Mouse (Mus musculus) right cerebral cortex, postnatal 25 days (tissue): Measurements from ENCODE around the gene Xrcc4.
"Not testable (repeated sequence)": the region's sequence is repeated elsewhere in the genome, so short reads cannot be mapped to it uniquely, and the experiment has no call there.

Experiments
- DNase-seq: peaks from one replicate; pipeline ENCODE4 v3.0.0; 2022

Xrcc4 gene

DNA sequence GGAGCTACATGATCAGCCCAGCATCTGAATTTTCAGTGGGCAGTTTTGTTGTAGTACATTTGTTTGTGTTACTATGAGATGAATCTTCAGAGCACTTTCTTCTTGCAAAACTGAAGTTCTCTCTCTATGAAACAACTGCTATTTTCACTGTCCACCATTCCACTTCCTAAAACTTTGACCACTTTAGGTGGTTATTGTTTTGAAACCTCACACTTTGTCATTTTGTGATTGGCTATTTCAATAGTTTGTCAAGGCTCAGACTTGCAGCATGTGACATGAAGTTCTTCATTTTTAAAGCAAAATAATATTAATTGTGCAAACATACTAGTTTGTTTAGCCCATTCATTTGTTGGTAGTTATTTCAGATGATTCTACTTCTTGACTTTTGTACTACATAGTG, 280.4 kb downstream of the Xrcc4 start:
- DNase-seq: no peak

DNA sequence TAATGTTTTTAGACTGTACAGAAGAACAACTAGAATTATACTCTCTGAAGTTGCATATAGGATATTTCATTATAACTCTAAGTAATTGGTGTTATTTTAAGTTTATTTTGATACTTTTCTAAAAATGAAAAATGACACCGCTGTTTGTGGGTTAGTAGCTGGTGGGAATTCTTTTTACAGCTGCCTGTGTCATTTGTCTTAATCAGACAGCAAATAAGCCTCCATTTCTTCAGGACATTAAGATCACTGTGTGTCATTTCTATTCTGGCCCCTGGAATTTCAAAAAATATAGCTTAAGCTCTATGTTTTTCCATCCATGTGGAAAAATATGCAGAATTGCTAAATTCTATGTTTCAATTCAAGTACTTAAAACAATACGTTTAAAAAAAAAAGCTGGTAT, 287.5 kb downstream of the Xrcc4 start:
- DNase-seq: no peak

DNA sequence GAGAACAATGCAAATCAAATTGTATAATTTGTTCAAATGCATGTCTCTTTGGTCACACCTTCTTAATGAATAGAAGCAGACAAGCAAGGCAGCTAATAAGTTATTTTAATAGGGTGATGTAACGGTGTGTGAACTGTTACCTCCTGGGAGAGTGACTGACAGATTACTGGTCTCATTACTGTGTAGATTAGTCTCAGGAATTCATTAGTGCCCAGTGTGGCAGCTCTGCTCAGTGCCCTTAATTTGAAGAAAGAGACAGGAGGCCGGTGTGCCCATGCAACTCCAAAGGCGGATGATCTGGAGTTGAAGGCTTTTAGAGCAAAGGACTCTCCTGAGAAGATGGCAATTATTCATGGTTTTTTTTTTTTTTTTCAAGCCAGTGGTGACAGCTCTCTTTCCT, 291.7 kb downstream of the Xrcc4 start:
- DNase-seq: no peak

DNA sequence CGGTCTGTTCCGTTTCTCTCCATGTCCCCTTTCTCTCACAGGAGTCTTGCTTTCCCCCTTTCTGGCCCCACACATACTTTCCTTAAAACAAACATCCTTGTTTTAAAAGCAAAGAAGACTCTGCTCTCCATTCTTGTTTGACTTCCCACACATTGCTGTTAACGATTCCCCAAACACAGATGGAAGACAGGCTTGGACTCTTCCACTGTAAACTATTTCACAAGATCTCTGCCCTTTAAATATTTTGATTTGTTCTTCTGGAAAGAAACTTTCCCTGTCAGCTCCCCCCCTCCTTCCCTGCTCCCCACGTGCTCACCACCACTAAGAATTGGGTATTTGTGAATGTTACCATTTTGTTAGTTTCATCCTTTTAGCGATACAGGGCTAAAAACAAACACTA, 297.9 kb downstream of the Xrcc4 start:
- no peak for DNase-seq

DNA sequence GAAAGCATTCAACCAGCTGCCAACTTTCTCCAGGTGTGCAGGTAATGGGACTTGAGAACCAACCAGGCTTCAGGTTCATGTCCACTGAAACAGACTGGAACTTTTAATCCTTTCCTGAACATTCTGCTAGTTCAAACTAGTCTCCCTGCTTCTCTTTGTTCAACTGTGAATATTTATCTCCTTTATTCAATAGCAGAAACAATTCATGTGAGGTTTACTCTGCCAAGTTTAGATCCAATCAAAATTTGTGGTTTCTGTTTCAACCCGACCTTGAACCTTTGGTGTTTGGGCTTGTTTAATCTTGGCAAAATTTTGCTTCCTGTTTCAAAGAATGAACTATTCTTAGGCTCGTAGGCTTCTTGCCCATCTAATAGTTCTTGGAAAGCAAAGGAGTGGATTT, 306.5 kb downstream of the Xrcc4 start:
- no peak for DNase-seq

DNA sequence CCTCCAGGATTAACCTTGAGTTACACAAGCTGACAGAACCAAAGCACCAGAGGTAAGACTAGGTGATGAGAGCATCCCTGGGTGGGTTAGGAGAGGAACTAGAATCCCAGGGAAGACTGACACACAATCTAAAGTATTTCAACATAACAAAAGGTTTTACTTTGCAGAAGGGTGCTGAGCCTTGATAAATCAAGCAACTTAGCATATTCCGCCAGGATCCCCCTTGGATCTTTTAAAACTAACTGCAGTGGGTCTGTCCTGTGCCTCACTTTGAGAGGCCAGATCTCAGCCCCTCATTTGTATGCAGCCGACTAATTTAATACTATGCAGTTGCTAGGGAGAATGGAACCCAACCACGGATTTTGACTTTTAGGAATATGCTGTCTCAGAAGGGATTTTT, 309.1 kb downstream of the Xrcc4 start:
- DNase-seq: no peak

DNA sequence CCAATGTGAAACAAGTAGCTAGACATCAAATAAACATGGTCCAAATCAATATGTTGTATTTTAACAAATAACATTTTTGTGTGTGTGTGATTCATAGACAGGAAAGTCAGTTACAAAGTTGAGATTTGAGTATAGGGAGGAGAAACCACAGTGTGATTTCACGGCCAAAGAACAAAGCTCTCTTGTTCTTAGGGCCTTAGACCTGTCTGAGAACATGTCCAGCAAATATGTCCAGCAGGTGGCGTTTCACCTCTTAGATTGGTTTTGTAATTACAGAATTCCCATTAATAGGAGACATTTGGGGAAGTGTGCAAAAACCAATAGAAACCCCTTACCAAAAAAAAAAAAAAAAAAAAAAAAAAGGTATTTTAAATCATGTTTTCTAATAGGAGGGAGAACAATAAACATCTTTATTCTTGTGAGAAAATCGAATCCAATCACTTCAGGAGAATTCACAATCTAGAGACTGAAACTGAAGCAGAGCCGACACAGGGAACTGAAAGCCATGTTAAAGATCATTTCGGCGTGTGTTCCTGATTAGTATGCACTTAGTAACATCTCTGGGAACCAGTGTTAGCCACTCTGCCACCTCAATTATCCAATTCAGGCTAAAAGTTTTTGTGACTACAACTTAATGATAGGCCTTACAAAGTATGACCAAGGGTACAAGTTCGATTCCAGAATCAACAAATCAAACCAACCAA, 310.0 kb downstream of the Xrcc4 start:
- DNase-seq: peak; percentile 19

DNA sequence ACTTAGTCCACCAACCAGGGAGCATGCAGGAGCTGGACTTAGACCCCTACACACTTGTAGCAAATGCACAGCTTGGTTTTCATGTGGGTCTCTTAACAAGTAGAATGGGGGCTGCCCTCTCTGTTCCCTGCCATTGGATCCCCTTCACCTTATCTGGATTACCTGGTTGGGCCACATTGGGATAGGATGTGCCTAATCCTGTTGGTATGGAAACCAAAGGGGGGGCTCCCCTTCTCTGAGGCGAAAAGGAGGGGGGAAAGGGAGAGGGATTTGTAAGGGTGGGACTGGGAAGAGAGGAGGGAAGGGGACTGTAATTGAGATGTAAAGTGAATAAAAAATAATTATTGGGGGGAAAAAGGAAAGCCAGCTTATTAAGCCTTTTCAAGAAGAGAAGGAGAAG, 311.6 kb downstream of the Xrcc4 start:
- DNase-seq: no peak

DNA sequence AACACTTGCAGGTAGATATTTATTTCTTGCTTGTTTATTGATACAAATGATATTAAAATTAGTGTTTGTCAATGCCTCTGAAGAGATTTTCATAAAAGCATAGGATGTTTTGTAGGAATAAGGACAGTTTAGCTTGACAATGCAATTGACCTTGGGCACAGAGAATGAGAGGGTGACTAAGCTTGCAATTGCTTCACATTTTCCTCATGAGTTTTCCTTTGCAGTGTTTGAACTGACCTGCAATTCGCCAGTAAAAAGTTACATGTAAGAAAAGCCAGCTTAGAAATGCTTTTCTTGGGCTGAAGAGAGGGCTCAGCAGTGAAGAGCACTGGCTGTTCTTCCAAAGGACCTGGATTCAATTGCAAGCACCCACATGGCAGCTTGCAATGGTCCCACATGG, 312.3 kb downstream of the Xrcc4 start:
- no peak for DNase-seq

DNA sequence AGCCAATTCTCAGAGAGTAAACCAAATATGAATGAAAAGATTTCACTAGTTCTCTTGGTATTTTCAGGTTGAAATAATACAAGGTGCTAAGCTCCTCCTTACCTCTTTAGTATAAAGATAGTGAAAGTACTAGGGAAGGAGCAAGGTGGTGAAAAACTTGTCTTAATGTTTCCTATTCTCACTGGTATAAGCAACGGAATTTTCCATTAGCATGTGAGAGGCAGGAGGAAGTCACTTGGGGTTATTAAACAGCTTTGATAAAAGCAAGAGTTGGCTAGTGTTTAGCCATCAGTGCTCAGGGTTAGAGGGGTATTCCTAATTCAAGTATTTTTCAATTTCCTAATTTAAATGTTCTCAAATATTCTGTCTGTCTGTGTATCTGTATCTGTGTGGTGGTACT, 322.9 kb downstream of the Xrcc4 start:
- no peak for DNase-seq

DNA sequence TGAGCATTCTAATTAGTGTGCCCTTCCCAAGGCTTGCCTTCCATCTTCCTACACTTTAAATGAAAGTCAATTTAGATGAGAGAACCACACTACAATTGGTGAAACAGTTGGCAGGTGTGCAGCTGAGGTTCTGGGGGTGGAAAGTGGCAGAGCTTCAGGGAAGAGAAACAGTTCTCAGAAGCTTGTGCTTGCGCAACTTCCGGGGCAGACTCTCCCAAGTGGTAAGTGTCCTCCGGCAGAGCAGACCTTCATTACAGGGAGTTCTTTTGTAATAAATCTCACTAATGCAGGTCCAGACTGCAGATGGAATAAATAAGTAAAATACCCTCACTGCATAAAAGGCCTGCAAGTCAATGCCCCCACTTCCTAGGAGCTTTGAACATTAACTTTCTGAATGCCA, 323.4 kb downstream of the Xrcc4 start:
- no peak for DNase-seq

DNA sequence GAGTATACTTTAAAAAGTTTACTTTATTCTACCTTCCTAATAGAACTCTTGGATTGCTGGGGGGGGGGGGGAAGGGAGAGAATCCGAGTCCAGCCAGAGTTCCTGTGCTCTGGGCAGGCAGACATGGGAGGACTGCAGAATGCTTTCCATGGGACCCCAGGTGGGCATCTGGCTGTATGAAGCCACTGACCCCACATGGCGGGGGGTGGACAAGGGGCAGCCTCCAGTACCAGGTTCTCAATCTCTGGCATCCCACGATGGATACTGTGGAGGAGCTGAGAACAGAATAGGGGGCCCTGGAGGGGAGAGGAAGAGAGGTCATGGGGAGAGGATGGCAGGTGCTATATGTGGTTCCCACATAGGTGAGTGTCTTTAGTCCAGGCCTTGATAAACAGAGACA, 327.1 kb downstream of the Xrcc4 start:
- no peak for DNase-seq

DNA sequence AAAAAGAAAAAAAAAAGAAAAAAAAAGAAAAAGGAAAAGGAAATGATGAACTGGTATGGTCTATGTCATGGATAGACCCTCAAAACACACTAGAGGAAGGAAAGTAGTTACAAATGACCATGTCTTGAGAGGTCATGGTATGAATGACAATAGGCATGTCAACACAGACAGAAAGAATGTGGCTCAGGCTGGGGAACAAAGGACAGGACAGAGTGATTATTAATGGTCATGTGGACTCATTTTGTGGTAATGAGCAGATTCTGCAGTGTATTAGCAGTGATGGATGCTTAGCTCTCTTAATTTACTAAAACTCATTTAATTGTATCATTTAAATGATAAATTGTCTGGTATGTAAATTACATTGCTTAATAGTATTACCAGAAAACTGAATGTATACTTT, 333.1 kb downstream of the Xrcc4 start:
- no peak for DNase-seq

DNA sequence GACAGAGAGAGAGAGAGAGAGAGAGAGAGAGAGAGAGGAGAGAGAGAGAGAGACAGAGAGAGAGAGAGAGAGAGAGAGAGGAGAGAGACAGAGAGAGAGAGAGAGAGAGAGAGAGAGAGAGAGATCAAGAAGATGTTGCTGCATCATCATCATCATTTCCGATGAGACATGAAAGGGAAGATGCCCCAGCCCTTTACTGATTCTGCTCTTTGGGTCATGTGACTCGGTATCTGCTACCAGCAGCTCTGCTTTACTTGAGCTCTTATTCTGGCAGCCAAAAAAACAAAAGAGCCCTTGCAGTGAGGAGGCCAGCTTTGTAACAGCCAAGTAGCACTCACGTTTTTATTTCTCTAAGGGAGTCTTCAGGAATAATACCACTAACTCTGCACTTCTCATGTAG, 338.8 kb downstream of the Xrcc4 start:
- not testable (repeated sequence) for DNase-seq

DNA sequence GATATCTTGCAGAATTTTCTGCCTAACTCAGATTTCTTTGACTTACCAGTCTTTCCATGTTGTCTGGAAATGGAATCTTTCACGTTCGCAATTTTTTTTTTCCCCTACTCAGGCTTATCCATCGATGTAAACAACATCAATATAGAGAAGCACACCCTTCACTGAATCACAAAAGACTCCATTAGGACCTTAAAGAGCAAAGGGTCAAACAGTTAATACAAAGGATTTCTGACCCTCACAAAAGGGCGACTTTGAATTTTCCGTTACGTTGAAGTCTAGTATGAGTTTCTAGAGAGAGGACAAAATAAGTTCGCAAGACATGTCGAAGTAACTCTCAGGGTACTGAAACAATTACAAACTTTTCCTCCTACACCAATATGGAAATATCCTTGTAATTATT, 346.2 kb downstream of the Xrcc4 start:
- DNase-seq: no peak

DNA sequence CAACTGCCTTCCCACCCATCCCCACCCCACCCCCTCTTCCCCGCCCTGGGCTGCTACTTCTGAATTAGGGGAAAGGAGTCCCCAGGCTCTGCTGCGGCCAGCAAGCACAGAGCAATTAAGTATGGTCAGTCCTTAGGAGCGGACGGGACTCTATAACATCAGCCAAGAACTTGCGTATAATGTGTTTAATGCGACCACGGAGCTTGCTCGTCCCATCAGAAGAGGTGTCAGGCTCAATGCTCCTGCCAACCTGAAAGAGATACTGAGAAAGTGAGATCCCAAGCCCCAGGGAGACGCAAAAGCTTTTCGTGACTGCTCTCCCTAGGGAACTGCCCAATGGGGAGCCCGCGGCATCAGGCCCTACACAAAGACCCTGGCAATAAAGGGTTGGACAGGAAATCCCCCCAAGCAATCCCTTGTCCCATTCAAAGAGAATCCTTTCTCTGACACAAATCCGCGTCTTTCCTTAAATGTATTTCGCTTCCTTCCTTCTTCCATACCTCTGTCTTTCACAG, 346.7 kb downstream of the Xrcc4 start:
- peak; percentile 3 for DNase-seq

DNA sequence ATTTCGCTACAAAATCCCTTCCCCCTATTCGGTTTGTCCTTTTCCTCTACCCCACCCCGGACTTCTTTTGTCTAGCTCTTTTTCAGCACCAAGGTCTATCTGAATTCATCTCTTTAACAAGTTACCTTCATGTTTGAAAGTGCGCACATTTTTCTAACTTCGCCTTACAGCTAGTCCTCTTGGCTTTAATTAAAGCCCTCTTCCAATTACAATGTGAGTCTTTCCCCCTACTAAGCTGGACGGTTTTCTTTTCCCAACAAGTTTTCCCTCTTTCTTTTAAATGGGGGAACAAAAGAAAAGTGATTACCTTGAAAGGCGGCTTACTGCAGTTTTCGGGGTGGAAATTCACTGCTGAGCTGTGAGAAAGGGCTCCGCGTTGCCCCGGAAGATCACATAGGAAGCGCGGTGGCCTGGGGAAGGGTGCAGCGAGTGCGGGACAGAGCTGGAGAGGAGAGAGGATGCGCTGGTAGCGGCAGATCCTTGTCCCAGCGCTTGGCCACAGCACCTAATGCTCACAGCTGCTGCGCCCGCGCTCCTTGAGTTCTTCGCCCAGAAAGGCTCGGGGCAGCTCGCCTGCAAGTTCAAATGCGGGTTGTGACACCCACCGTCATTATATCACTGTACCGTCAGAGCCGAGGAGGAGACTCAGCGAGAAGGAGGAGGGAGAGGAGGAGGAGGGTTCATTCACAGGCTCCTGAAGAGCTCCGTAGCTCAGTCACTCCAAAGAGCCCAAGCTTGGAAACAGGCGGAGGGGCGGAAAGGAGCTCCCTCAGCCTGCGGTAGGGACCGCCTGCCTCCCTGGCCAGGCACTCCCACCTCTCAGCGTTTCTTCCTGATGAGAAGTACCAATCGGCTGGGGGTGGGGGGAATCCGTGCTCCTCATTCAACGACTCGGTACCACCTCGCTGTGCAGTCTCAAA, 347.4 kb downstream of the Xrcc4 start, which contains the start of gene Vcan:
TSS of gene Vcan (minus strand) at position 744 of the 920 bp plus-strand sequence.
- DNase-seq: peak; percentile 38

DNA sequence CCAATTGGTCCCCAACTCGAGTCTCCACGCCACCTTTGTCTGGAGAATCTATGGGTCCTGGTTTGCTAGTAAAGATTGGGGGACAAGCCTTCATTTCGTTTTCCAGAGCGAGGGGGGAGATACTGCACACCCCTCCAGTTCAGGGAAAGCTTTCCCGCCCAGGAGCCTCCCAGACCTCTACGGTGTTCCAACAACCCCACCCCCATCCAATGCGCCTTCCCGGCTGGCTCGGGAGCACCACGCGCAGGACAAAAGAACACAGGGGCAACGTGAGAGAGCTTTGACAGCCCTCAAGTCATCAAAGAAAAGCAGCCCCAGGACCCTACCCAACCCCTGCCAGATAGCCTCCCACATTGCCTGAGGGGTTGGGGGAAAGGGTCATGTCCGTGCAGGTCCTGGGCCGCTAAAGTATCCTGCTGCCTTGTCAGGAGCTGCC, 348.3 kb downstream of the Xrcc4 start:
- DNase-seq: no peak

DNA sequence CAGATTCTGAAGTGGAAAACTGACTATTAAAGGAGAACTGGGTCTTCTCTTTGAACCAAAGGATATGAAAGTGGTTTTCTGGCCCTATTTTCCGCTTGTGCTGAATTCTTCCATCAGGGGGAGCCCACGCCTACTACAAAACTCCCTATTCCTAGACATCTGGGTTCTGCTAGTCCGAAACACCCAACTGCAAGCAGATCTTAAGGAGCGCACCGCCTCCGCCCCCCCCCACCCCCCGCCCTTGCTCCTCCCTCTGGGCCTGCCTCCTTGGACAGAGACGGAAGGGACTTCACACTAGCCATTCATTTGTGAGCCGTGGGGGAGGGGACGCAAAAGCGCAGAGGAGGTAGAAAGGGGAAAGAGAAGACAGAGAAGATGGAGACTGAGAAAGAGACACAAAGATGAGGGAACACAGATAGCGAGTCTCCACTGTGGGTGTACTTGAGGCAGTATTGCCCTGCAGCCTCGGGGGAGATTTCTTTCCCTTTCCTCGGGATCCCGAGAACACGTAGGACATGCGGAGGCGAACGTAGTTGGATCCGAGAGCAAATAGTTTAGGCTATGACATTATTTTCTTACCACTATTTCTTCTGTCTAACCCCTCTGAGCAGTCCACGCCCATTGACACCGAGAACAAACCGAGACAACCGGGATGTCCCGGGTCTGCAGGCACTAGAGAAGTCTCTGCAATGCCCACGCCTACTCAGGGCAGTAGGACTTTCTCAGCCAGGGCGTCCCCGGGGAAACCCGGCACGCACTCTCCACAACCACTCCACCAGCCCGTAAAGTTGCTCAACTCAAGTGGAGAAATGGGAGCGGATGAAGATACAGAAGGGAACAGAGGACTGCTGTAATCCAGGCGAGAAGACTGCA, 348.9 kb downstream of the Xrcc4 start:
- peak; percentile 68 for DNase-seq

DNA sequence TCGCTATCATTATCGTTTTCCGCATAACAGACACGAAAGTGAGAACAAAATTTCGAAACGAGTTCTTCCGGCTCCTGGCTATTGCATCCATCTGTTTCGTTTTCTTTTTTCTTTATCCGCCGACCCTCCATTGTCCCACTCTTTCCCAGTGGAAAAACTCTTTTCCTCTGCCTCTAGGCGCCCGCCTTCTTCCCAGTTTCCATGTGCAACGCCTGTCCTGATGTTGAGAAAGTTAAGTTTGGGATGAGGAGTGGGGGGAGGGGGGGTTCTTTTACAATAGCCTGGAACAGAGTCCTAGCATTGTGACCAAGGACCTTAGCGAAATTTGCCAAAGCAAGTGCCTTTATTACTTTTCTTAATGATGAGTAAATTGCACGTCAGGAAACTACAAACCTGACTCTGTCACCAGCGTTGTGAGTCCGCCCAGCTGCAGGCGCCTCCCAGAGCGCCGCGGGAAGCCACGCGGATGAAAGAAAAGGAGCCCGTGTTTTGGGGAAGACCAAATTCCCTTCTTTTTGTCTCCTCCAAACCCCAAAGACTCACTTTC, 349.6 kb downstream of the Xrcc4 start:
- no peak for DNase-seq

DNA sequence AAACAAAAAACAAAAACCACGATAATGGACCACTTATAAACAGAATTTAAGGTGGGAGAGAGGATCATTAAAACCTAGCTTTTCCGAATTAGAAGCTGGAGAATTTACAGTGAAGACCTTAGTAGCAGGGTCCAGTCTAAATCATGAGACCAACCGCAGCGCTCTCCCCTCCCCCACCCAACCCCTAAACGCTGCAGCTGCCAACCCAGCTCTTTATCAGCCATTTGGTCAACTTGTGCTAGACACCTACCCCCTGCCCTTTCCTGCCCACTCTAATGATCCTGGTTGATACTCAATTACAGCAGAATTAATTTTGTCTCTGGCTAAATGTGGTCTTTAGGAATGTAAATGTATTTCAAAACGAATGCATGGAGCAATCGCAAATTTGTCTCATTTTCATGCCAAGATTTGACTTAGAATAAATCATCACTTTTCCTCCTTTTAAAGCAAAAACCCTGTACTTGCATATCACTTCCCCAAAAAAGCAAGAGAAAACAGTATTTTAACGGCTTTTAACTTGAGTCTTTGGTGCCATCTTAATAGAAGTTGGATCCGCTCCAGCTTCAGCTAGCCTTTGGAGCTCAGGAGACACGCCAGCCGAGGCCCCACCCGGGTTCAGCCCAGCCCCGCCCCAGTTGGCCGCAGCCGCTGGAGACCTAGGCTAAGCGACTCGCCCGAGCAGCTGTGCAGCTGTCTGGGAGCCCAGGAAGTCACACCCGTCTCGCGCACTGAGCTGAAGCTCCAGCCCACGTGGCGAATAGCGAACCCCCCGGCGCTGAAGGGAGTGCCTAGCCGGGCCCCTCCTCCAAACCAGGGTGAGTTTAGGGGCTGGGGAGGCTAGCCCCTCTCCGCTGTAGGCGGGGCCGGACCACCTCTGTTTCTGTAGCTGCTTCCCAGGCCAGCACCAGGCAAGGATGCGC, 350.4 kb downstream of the Xrcc4 start:
- peak; percentile 58 for DNase-seq

DNA sequence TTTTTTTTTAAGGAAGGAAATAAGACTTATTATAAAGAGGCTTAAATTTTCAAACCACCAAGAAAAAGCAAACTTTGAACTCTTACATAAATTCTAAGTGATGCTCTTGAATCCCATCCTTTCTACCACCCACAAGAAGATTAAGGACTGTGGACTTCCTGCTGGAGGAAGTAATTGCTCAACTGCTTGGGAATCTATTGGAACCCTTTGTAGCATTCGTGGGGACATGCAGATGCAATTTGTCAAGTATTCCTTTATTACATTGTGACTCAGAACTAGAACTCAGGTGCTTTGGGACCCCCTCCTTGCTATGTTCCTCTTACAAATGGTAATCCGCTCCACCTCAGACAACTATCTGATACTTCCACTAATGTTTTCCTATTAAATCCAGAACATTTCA, 351.1 kb downstream of the Xrcc4 start:
- DNase-seq: no peak
